Mouse (Mus musculus) testis, adult 2 months (tissue): ENCODE data around the gene Med12l.

Experiments used
- CTCF ChIP-seq: fragments of 200-500 bp; IDR thresholded peaks from 2 replicates; pipeline ENCODE4 v1.5.1; 2012; ENCODE audit warnings: low read depth, mild to moderate bottlenecking, inconsistent platforms, low read length, moderate library complexity; ENCODE audit not compliant: control insufficient read depth, insufficient read depth, insufficient replicate concordance
- POLR2A ChIP-seq: fragments of 200-500 bp; IDR thresholded peaks from 2 replicates; pipeline ENCODE4 v1.6.1; 2012; ENCODE audit warnings: low read depth, mild to moderate bottlenecking, inconsistent platforms, low read length, moderate library complexity; ENCODE audit not compliant: control insufficient read depth

GRCm38 (mm10) chr3:59270811-59271210 lies 265.2 kb downstream of the Med12l start:
- TF ChIP-seq CTCF, result no peak
- no peak for TF ChIP-seq POLR2A
